Mouse (Mus musculus) cerebellum, postnatal 25 days (tissue): Measurements from ENCODE around the gene Gm4969.
A peak's percentile ranks its signal among the peaks of the same experiment; 100 is the strongest.
"Not testable (repeated sequence)": the region's sequence is repeated elsewhere in the genome, so short reads cannot be mapped to it uniquely, and the experiment has no call there.

Source experiments
- DNase-seq, 2 experiments: peaks; one replicate each; pipeline ENCODE4 v3.0.0; 2021; ENCODE audit warnings: mixed read lengths in 2 of 2

Gm4969 gene

GRCm38 (mm10) chr7:19093174-19093521 is 25.0 kb downstream of the Gm4969 start:
- DNase-seq, result peak; percentile 67 to 81

DNA sequence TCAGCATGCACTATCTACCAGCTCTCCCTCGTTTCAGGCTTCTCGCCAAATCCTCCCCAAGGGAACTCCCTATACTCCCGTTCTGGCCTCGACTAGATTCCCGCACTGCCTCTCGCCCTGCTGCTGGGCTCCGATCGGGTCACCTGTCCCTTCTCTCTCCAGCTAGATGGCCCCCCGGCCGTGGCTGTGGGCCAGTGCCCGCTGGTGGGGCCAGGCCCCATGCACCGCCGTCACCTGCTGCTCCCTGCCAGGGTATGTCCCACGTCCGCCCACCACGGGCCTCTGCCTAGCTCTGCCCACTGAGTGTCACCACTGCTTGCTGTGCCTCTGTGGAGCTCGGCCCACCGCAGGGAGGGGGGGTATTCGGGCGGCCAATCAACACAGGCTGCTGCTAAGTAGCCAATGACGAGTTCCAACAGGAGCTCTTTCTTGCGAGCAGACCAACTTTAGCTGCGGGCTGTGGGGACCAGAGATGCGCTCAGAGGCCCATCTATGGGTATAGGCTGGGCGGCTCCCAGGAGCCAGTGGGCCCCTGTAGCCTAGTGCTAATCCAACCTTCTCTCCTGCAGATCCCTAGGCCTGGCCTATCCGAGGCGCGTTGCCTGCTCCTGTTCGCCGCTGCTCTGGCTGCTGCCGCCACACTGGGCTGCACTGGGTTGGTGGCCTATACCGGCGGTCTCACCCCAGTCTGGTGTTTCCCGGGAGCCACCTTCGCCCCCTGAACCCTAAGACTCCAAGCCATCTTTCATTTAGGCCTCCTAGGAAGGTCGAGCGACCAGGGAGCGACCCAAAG is 25.6 kb downstream of the Gm4969 start:
- peak in 1 of 2 experiments; percentile 41 for DNase-seq

DNA sequence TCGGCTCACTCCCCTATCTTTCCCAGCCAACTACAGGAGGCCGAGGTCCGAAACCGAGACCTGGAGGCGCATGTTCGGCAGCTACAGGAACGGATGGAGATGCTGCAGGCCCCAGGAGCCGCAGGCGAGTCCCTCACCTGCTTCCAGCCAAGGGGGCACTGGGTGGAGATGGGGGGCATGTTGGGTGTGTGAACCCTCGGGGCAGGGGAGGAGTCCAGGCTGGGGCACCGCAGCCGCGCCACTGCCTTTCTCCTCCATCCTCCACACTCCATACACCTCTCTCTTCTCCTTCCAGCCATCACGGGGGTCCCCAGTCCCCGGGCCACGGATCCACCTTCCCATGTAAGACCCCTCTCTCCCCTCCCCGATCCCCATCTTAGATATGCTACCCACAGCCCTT is 26.3 kb downstream of the Gm4969 start:
- DNase-seq, result no peak

DNA sequence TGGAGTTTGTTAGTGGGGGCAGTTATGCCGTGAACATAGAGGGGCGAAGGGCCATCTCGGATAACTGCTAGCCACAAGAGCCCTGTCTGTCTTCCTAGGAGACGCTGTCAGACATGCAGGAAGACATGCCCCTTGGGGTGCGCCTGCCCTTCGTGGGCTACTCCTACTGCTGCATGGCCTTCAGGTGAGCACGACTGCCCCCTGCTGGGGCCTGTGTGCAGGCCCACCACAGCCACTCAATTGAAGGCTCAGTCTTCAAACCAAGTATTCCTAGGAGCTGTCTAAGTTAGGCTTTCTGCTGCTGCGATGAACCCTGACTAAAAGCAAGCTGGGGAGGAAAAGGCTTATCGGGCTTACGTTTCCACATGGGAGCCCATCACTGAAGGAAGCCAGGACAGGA is 29.4 kb downstream of the Gm4969 start:
- peak; percentile 49 to 75 for DNase-seq

DNA sequence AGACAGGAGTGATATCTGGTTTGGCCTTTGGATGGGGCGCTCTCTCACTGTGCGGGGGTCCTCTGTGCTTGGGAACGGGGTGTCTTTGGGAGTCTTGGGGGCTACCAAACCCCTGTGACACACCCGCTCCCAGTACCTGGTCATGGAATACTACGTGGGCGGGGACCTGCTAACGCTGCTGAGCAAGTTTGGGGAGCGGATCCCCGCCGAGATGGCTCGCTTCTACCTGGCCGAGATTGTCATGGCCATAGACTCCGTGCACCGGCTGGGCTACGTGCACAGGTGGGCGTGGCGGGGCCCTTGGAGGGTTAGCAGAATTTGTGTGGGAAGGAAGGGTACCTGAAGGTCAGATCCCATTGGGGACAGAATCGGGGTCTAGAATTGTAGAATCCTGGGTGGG is 31.4 kb downstream of the Gm4969 start:
- no peak for DNase-seq

- peak in 1 of 2 experiments; percentile 40 for DNase-seq
Measured at GRCm38 (mm10) chr7:19086042-19086441, 32.1 kb downstream of the Gm4969 start.

GRCm38 (mm10) chr7:19085495-19085894 is 32.7 kb downstream of the Gm4969 start:
- DNase-seq, result no peak

GRCm38 (mm10) chr7:19084921-19085473 is 33.2 kb downstream of the Gm4969 start:
- no peak for DNase-seq

GRCm38 (mm10) chr7:19084277-19084771 is 33.8 kb downstream of the Gm4969 start:
- DNase-seq, result no peak

- no peak for DNase-seq
Measured at GRCm38 (mm10) chr7:19083701-19084100, 34.5 kb downstream of the Gm4969 start, which contains the start of gene Dmpk. Gene Dmpk, plus strand, starts transcription at chr7:19083849.

- no peak for DNase-seq
Measured at GRCm38 (mm10) chr7:19083096-19083495, 35.1 kb downstream of the Gm4969 start.

GRCm38 (mm10) chr7:19082171-19082570 is 36.0 kb downstream of the Gm4969 start:
- DNase-seq, result no peak

- DNase-seq, result no peak
Measured at GRCm38 (mm10) chr7:19080451-19080950, 37.7 kb downstream of the Gm4969 start.

- no peak for DNase-seq
Measured at GRCm38 (mm10) chr7:19078732-19079131, 39.4 kb downstream of the Gm4969 start.

- no peak for DNase-seq
Measured at GRCm38 (mm10) chr7:19077761-19078160, 40.4 kb downstream of the Gm4969 start.

- peak; percentile 55 to 57 for DNase-seq
Measured at GRCm38 (mm10) chr7:19076586-19076991, 41.6 kb downstream of the Gm4969 start.

DNA sequence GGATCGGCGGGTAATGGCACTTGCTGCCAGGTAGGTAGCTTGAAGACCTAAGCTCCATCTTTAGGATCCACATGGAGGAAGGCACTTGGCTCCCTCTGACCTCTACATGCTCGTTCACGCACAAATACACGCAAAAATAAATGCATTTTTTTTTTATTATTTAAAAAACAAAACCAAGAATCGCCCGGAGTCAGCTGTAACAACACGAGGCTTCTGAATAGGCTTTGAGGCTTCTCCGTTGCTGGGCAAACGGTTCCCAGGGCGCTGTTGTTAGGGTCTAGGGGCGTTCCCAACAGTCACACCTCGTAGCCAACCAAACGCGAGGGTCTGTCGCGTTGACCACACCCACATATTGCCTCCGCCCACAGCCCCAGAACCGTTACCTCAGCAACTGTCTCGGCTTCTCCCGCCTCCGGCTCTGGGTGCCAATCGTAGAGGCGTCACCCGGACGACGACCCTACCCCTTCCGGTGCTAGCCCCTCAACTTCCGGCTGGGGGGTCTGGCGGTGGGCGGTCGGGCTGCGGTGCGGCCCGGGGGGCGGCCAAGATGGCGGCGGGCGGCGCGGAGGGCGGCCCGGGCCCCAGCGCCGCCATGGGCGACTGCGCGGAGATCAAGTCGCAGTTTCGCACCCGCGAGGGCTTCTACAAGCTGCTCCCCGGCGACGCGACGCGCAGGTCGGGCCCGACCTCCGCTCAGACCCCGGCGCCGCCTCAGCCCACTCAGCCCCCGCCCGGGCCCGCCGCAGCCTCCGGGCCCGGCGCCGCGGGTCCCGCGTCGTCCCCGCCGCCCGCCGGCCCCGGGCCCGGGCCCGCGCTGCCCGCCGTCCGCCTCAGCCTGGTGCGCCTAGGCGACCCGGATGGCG is 42.2 kb downstream of the Gm4969 start, which contains the start of gene Dmwd:
TSS of gene Dmwd (plus strand) at position 505 of the 863 bp plus-strand sequence.
- DNase-seq, result peak; percentile 89 to 93

GRCm38 (mm10) chr7:19075231-19075630 is 42.9 kb downstream of the Gm4969 start:
- DNase-seq, result no peak

GRCm38 (mm10) chr7:19074494-19074893 is 43.7 kb downstream of the Gm4969 start:
- no peak for DNase-seq

DNA sequence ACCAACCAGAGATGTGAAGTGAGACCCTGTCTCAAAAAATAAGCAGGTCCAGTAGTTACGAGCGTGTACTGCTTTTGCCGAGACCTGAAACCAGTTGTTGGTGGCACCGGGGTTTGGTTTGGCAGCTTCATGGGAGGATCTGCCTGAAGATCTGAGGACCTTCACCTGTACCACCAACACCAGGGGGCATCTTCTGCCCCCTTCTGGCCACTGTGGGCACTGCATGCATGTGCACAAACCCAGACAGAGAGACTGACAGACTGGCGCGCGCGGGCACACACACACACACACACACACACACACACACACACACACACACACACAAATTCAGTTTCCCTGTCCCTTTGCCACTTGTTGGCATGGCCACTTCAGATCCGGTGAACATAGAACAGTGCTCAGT is 44.7 kb downstream of the Gm4969 start:
- DNase-seq, result peak; percentile 54 to 72

- DNase-seq, result not testable (repeated sequence)
Measured at GRCm38 (mm10) chr7:19071024-19071423, 47.1 kb downstream of the Gm4969 start.

DNA sequence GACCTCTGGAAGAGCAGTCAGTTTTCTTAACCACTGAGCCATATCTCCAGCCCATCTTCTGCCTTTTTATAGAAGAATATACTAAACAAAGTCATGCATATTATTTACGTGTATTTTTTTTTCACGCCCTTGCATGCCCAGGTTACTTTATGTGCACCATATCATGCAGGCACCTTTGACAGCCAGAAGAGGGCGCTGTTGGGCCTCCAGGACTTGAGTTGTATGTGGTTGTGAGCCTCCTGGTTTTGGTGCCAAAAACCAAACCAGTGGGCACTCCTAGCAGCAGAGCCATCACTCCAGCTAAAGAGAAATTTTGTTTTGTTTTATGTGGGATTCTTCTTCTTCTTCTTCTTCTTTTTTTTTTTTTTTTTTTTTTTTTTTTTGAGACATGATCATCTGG is 48.7 kb downstream of the Gm4969 start:
- DNase-seq, result peak in 1 of 2 experiments; percentile 30

DNA sequence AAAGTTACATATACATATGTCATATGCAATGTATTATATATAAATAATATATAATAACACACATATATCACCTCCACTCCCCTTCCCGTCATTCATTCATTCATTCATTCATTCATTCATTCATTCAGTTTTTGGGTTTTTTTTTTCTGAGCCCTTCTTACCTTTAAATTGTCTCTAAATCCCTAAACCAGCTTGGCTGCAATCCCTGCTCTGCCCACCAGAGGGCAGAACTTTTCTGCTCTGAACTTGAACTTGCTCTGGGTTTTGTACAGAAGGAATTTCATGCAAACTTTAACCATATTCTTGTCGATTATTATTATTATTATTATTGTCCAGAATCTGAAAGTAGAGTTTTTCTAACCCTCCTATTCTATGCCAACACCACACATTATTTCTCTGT is 49.5 kb downstream of the Gm4969 start:
- peak; percentile 74 to 83 for DNase-seq
